Mouse (Mus musculus) forebrain, embryonic 15.5 days (tissue): ENCODE results near the gene Klhl3. TPM values are rescaled to one million over a fixed set of nuclear protein-coding genes. Genes with fewer than 3 reads are reported as not detected.
A peak's percentile ranks its signal among the peaks of the same experiment; 100 is the strongest.

Source experiments
- ATAC-seq: fragments of 200-750 bp; cut with Nextera tagmentation; replicated peaks from 2 replicates; pipeline ENCODE4 v1.8.0; 2017; ENCODE audit warnings: mild to moderate bottlenecking, moderate TSS enrichment, moderate library complexity
- H3K27ac ChIP-seq: fragments of 300-500 bp; sonication (generic); replicated peaks from 2 replicates; pipeline ENCODE4 v1.5.1; 2015; ENCODE audit warnings: mild to moderate bottlenecking, inconsistent platforms
- H3K27me3 ChIP-seq: fragments of 300-500 bp; sonication (generic); 2 replicates; pipeline ENCODE4 v1.6.1; 2015; ENCODE audit warnings: inconsistent platforms
- H3K36me3 ChIP-seq: fragments of 300-500 bp; sonication (generic); 2 replicates; pipeline ENCODE4 v1.6.1; 2015; ENCODE audit warnings: mild to moderate bottlenecking, inconsistent platforms
- H3K4me1 ChIP-seq: fragments of 300-500 bp; sonication (generic); 2 replicates; pipeline ENCODE4 v1.6.1; 2015; ENCODE audit warnings: inconsistent platforms
- H3K4me2 ChIP-seq: fragments of 300-500 bp; sonication (generic); replicated peaks from 2 replicates; pipeline ENCODE4 v1.6.1; 2015; ENCODE audit warnings: mild to moderate bottlenecking, inconsistent platforms
- H3K4me3 ChIP-seq: fragments of 300-500 bp; sonication (generic); 2 replicates; pipeline ENCODE4 v1.5.1; 2015; ENCODE audit warnings: mild to moderate bottlenecking, inconsistent platforms
- H3K9ac ChIP-seq: fragments of 300-500 bp; sonication (generic); replicated peaks from 2 replicates; pipeline ENCODE4 v1.6.1; 2015; ENCODE audit warnings: mild to moderate bottlenecking, inconsistent platforms
- H3K9me3 ChIP-seq: fragments of 300-500 bp; sonication (generic); 2 replicates; pipeline ENCODE4 v1.6.1; 2016; ENCODE audit warnings: inconsistent platforms
- WGBS: fragments of 180-500 bp; shearing (Covaris S2); methylation state at CpG from one replicate; pipeline ENCODE4 v1.1.7; 2015; ENCODE audit warnings: mixed read lengths; 5-methylcytosine and 5-hydroxymethylcytosine counted together
- microRNA counts: library from miRNA; unstranded; fragments of <30 nt; microRNA quantifications from one replicate; lab custom pipeline; 2016
- microRNA-seq: library from miRNA; unstranded; fragments of <30 nt; microRNA quantifications from one replicate; pipeline ENCODE4, GENCODE M21; 2016
- polyA plus RNA-seq: library from polyadenylated mRNA; unstranded; fragments of >200 nt; fragmentation: Nextera tagmentation; extraction: Ambion mirVana; gene quantifications from 2 replicates; pipeline ENCODE4 v1.2.1, GENCODE M21; 2015

The Klhl3 gene
- polyA plus RNA-seq, 1 experiment from 2014 or later, result 9.0 TPM

DNA sequence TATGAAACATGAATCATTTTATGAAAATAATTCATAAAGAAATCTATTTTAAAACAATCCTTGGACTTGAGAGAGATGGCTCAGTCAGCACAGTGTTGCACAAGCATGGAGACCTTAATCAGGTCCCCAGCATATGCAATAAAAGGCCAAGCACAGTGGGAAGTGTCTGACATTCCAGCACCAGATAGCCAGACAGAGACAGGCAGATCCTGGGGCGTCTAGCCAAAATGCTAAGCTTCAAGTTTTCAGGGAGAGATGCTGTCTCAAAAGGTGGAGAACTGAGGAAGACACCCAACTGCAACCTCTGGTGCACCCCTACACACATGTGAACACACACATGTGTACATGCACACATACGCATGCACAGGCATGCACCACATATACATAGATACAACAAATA is 153.1 kb downstream of the Klhl3 start:
- Histone ChIP-seq H3K4me1 (no peaks in the 10 kb centered on the region), H3K4me2 (no peak overlapping the region), H3K27me3 (no peaks in the 10 kb centered on the region), H3K9ac (no peak overlapping the region), H3K9me3 (no peaks in the 10 kb centered on the region), H3K4me3 (no peak overlapping the region), H3K36me3 (no peaks in the 10 kb centered on the region), H3K27ac (no peak overlapping the region)
- WGBS, result 87% methylated on average over 2 of the region's 2 CpGs
- ATAC-seq, result no peak

DNA sequence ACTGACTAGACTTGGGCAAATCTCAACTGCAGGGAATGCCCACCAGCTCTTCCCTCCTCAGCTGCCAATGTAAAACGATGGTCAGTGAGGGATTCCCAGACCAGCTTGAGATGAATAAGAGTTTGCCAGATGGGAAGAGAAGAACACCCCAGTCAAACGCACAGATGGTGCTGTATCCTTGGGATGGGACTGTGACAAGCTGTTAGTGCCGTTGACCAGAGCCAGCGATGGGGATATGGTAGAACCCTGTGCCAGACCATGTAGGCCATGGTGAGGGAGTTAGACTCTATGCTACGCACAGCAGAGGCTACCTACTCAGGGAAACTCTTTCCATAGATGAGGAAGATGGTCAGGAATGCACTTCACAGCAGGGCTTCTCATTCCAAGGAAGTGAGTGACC is 153.6 kb downstream of the Klhl3 start:
- no peaks in the 10 kb centered on the region for H3K9me3 ChIP-seq
- H3K9ac ChIP-seq, result no peak overlapping the region
- H3K4me3 ChIP-seq, result no peak overlapping the region
- ATAC-seq, result no peak
- H3K27ac ChIP-seq, result no peak overlapping the region
- 84% methylated on average over 5 of the region's 5 CpGs for WGBS
- H3K4me1 ChIP-seq, result no peaks in the 10 kb centered on the region
- no peaks in the 10 kb centered on the region for H3K36me3 ChIP-seq
- H3K27me3 ChIP-seq, result no peaks in the 10 kb centered on the region
- no peak overlapping the region for H3K4me2 ChIP-seq

MicroRNAs within 50 kb of the gene (microRNA counts, 519-probe panel; counts per million panel counts)
- not detected for microRNA mmu-miR-874 (lab: Ali Mortazavi, UCI)

Small RNAs within 50 kb of the gene (microRNA-seq; reads per million reads assigned to microRNA genes)
- 193 reads per million, percentile 62 among the genes with 10 or more reads in this experiment for gene Mir874

Other genes starting within 250 kb of the Klhl3 start
- 35.9 and 36.7 TPM in 2 replicates for gene Spock1, start 205.3 kb downstream of the Klhl3 start, polyA plus RNA-seq
- gene Hnrnpa0, start 15.0 kb upstream of the Klhl3 start, polyA plus RNA-seq, result 52.4 and 57.9 TPM in 2 replicates
- gene Idnk, start 44.1 kb upstream of the Klhl3 start, polyA plus RNA-seq, result 65.6 and 74.9 TPM in 2 replicates
- gene Ubqln1, start 102.1 kb upstream of the Klhl3 start, polyA plus RNA-seq, result 153 TPM in 2 replicates
- gene Gkap1, start 162.1 kb upstream of the Klhl3 start, polyA plus RNA-seq, result 23.8 and 30.3 TPM in 2 replicates
- 1.5 and 1.6 TPM in 2 replicates for gene Kif27, start 245.5 kb upstream of the Klhl3 start, polyA plus RNA-seq